Mouse (Mus musculus) ovary, postnatal 36 days (tissue): ENCODE measurements around the gene Nhsl1.

ENCODE experiments used
- DNase-seq: peaks from one replicate; pipeline ENCODE4 v3.0.0; 2022; ENCODE audit warnings: low spot score, mixed read lengths

Gene Nhsl1

DNA sequence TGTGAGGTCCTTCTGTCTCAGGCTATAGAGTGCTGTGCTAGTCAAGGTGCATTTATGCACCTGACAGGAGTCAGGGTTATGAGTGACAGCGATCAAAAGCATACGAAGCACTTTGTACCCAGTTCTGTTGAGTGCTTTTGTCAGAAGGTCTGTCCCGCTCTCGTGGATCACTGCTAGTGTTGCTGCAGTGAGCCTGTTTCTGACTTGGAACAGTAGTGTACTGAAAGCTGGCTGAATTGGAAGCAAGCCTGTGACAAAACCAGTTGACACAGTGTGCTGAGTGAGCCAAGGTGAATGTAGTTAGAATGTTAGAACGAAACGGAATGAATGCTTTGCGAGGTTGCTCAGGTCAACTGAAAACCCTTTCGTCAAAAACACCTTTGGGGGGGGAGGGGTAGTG lies 82.2 kb downstream of the Nhsl1 start:
- DNase-seq = no peak

DNA sequence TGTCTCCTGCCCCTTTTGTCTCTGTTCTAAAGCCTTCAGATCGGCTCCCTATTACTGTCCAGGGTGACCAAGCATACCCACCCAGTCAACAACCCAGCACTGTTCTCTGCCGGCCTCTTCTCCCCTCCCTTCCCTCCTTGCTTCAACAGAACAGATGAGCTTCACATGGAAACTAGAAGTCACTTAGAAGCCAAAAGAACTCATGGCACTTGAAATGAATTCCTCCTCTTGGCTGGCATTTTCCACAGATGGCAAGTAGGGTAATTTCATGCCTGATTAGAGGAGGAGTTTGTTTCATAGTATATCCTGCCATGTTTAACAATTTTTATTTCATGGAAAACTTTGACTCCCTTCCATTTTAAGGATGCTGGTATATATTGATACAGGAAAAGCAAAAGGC lies 85.2 kb downstream of the Nhsl1 start:
- DNase-seq = no peak

DNA sequence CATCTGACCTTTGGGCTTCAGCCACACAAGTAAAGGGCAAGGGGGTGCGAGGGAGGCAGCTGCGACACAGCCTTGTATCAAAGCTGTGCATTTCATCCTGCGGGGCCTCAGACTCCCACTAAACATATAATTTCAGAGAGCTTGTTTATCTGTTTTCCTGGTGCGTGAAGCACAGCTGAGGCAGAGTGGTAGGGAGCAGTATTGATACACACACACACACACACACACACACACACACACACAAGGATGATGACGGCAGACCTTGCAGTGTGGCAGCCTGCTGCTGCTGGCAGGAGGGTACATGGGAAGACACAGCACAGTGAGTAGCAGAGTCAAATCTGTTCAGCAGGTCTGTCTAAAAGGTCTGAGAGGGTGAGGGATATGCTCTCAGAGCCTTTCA lies 85.9 kb downstream of the Nhsl1 start:
- no peak for DNase-seq

DNA sequence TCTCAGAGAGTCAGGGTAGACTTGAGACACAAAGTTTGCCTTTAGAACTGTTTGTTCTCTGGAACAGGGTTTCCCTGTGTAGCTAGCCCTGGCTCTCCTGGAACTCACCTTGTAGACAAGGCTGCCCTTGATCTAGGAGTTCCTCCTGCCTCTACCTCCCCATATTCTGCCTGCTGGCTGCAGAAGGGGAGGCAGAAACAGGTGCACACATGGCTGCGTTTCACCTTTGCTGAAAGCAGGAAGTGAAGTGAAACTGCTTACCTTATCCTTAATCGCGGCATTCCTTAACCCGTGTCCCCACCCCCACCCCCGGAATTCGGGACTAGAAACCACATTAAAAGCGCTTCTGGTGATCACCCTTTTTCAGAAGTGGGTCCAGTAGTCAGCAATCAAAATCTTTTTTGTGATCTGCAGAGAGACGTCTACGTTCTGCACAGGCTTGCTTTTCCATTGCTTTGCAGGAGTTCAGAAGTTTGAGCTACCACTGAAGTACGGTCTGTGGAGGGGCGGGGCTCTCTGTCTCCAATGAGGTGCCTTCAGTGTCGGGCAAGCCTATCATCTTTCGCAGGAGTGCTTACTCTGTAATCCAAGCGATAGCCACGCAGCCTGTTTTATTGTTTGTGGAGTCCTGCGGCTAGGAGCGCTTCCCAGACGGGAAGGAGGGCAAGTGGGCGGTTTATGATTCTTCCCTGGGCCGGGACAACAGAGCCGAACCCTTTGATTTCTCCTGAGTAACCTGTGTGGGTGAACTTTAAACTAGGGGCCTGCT lies 88.5 kb downstream of the Nhsl1 start:
- DNase-seq = peak; percentile 77

DNA sequence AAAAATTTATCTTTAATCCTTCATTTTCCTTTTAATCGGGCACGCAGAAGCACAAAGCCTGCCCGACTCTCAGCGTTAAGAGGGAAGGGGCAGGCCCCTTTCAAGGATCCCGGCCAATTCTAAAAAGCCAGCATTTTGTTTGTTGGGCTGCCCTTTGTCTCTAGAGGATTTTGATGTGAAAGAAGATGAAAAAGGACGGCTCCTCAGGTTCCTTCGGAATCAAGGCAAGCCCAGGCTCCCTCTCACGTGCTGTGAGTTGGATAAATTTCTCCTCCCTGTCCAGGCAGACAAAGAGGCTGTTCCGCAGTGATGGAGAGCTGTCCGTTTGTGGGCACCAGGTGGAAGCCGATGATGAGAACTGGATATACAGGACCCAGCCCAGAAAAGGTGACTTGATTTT lies 89.3 kb downstream of the Nhsl1 start:
- DNase-seq = no peak

DNA sequence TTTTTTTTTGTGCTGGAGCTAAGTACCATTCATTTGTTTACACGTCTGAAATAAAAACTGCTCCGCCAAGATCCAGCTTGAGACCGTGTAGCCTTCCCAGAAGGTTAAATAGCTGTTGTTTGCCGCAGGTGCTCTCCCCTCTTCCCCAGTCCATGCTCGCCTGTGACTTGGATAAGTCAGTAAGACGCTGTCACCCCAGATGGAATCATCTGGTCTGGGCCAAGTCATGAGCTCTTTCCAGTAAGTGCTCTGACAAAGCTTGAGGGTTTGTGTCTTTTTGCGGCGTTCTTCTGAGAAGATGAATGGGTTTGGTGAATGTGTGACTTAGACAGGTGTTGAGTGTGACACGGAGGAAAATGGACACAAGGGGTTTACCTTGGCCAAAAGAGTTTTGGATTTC lies 89.8 kb downstream of the Nhsl1 start:
- no peak for DNase-seq

DNA sequence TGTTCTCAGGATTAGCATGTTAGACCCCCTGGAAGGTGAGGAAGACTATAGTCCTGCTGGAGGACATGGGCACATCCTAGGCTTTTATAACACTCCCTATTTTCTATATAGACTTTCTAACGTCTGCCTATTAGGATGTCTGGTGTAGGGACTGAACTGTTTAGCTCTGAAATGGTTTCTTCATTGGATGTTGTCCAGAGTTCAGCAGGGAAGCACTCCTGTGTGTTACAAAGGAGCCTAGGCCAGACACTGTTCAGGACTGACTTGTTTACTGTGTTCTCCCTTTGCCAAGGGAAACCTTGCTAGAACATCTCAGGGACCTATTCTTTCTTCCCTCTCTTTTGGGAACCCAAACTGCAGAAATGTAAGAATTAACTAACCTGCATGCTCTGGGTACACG lies 90.3 kb downstream of the Nhsl1 start:
- DNase-seq = no peak

DNA sequence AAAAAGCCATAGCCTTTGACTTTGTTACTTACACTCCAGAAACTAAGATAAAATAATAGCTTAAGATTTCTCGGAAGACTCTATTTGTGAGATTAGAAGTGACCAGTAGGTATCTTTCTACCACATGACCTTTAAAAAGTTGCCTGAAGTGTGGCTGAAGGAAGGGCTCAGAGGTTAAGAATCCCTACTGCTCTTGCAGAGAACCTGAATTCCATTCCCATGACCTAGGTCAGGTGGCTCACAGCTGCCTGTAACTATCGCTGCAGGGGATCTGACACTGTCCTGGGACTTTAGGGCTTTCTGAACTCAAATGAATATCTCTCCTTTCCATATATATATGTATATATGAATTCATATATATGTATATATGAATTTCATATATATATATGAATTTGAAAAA lies 92.5 kb downstream of the Nhsl1 start:
- no peak for DNase-seq

DNA sequence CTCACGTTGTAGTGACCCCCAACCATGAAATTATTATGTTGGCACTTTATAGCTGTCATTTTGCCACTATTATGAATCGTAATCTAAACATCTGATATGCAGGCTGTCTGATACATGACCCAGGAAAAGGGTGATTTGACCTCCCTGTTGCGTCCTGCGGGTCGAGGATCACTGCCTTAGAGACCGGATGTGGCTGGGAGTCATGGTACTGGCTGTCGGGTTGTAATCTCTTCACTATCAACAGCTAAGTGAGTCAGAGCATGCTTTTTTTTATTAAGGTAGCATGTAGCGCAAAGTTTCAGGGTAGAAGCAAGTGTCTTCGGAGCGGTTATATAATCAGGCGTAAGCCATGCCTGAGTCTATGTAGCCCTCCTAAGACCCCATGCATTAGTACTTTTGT lies 97.2 kb downstream of the Nhsl1 start:
- no peak for DNase-seq

DNA sequence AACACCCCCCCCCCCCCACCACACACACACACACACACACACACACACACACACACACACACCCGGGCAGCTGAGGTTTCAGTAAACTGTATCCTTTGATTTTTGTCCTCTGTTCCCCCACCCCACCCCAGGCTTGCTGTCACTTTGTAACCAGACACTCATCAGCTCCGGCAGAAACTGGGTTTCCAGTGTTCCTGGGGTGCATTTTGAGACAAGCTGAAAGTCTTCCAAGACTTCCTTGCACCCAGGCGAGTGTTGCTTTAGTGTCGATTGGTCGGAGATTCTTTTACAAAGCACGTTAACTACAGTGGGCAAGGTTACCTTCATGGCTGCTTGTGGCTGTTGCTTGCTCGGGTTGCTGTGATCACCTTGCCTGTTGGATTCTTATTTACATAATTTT lies 99.4 kb downstream of the Nhsl1 start:
- no peak for DNase-seq

DNA sequence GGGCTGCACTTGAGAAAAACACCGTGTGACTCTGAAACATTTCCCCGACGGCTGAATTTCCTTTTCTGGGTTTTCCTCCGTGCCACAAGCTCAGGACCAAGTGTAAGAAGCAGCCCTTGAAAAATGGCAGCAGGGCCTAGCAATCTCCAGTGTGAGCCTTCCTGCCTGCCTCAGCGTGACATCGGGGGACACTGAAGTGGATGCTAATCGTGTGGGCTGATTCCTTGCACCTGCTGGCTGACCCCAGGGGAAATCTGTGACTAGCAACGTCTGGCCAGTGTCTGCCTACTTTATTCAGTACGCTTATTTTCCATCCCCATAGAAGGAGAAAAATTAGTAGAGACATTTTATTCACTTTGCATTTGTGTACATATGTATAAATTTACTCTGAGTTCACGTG lies 100.7 kb downstream of the Nhsl1 start:
- no peak for DNase-seq

DNA sequence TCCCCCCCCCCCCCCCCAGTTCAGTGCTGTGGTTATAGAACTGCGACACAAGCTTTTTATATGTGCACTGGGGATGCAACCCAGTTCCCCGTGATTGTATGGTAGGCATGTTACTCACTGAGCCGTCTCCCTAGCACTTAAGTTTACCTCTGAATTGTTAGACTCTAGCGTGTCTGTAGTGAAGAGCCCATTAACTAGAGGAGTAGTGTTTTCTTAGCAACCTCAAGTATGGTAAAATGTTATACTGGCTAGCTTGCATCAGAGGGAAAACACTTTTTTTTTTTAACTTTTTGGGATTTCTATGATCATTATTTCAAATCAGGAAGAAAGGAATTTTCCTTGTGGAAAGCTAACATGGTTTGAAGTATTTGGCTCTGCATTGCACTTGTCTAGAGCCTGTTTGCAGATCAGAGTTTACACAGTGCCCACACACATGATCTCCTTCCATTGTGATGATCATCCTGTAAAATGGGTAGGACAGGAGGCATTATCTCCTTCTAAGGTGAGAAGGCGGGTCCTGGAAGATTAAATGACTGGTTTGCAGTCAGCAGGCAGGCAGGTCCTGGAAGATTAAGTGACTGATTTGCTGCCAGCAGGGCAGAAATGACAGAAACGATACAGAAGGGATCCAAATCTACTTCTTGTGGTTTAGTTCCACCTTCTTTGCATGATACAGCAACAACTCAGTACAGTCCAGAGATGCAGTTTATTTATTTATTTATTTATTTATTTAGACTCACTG lies 101.6 kb downstream of the Nhsl1 start:
- DNase-seq = no peak

DNA sequence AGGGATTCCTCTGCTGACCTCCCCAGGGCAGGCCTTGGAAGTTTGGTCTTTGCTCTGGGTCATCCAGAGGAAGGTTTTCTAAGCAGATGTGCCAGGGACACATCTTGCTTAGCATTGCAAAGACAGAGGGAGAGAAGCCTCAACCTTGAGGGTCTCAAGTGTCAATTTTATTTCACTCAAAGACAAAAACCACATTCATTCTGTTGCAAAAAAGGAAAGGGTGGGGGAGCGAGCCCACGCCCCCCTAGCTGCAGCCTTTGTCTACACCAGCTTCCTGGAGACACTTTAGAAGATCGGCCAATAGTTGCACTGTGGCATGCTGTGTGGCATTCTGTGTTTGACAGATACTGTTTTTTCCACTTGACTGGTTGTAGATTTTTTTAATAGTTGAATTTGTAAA lies 104.2 kb downstream of the Nhsl1 start:
- no peak for DNase-seq

DNA sequence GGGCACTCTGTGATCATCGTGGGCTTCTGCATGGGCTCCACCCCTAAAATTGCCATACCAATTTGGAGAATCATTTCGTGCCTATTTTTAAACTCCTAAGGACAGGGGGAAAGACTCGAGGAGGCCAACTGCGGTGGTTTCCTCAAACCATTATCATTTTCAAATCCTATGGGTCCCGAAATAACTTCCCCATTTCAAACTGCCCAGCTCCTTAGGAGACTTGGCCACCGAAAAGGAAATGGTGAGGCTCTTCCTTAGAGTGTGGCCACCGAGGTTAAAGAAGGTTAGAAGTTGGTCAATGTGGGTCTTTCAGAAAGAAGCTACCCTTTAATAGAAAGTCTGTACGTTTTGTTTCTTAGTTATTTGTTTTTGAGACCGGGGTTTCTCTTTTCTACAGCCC lies 104.8 kb downstream of the Nhsl1 start:
- DNase-seq = no peak

DNA sequence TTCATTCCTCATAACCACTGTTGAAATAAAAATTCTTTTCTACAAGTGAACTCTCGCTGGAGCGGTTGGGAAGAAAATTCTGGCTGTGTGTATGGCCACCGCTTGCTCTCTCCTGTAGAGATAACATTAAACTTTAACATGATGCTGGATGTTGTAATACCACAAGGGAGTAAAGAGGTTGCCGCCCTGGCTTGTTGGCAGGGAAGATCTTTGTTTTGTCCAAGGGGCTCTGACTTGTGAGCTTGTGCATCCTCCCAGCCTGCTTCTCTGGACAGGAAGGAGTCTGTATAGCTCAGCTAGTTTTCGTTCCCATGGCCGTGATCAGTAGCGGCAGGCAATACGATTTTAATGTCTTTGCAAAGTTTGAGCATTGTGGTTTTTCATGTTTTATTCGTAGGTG lies 109.1 kb downstream of the Nhsl1 start:
- no peak for DNase-seq

DNA sequence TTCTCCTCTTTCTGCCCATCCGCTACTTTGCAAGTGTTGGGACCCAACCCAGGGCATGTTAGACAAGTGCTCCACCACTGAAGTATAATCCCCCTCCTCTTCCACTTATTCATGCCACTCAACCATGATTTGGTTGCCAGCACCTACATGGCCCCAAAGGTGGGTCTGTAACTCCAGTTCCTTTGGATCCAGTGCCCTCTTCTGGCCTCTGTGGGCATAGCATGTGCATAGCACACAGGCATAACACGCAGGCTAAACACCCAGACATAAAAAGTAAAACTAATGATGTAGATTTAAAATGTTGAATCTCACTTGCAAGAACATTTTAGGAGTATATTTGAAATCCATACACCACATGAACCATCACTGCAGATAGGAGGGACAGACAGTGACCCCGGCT lies 110.7 kb downstream of the Nhsl1 start:
- DNase-seq = no peak

DNA sequence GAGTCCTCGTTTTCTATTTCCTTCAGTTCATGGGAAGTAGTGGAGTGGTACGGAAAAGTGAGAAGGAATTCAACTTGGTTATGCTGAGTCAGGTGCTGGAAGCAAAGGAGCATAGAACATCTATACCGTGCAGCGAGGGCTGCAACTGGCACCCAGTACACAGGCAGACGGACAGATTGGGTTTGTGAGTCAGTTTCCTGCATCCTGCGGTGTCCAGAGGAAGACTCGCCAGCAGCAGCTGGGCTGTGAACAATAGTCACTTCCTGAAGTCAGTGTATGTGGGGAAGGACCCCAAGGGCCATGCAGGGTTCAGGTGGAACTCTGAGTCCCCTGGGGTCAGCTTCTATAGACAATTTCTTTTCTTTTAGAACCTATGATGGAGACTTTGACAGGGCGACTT lies 111.4 kb downstream of the Nhsl1 start:
- DNase-seq = no peak

DNA sequence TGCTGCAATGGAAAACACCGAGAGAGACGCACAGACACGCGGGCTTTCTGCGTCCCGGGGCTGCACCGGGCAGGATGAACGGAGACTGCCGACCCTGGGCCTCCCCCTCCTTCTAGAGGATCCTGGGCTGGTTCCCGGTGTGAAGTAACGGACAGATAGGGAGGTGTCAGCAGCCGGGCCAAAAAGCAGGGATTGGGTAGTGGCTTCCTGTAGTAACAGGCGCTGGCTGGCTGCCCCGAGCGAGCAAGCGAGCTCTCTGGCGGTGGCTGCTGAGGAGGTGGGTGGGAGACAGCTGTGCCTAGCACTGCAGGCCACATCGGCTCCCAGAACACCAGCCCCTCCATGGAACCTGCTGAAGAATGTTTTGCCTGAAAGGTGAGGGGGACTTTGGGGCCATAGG lies 112.2 kb downstream of the Nhsl1 start:
- DNase-seq = peak; percentile 72

DNA sequence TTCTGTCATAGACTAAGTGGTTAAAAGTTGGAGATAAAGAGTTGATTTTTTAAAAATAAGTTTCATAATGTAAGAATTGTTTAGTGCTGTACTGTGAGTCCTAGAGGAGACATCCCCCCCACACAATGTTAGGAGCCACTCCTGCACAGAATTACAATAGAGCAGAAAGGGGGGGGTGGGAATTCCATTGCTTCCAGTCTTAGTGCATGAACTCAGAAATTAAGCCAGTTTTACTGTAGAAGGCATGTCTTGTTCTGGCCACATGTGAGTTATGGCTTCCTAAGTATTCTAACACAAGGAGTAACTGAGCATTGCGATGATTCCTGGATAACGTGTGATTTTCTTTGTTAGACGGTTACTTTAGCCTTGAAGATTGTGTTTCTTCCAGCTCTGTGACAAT lies 112.8 kb downstream of the Nhsl1 start:
- no peak for DNase-seq

DNA sequence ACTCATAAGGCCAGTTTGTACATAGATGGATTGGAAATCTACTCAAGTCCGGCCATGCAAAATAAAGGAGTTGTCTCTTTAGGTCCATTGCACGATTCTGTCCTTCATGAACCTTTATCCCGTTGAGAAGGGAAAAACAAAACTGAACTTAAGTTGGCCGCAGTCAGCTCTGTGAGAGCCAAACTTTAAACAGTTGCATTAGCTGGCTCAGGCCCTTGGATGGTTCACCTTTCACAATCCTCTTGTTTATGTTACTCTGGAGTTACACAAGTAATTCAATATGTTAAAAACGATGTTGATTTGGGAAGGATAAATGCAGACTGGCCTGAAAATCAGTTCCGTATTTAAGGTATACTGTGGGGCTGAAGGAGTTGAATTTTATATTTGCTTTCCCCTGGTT lies 116.7 kb downstream of the Nhsl1 start:
- no peak for DNase-seq

DNA sequence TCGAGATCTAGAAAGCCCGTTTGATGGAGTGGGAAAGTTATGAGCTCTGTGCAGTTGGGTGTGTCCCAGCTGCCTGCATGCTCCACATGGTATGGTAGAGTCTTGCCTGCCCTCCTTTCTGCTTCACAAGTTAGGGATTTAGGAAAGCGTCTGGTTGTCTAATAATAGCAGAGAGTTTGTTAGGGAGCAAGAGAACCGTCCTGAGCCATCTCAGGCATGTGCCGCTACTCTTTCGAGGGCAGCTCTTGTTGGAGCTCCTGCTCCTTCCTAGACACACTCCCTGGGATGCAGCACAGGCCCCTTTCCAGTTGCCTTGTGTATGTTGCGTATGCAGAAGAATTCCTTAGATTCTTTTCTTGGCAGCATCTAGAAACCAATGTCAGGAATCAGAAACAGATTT lies 117.2 kb downstream of the Nhsl1 start:
- no peak for DNase-seq

DNA sequence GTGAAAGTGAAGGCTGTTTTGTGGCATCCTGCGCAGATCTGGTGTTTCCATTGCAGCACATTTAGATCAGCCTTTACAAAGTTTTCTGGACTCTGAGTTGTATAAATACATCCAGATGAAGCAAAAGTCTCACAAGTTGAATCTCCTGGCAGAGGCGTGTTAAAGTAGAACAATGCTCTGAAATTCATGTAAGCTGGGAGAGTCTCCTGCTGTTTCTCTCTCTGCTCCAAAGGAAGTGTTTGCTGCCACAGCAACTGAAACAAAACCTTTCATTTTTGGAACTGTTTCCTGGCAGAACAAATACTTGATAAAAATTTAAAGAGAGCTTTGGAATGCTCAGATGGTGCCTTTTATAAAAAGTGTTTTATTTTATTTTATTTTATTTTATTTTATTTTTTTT lies 118.8 kb downstream of the Nhsl1 start:
- no peak for DNase-seq

DNA sequence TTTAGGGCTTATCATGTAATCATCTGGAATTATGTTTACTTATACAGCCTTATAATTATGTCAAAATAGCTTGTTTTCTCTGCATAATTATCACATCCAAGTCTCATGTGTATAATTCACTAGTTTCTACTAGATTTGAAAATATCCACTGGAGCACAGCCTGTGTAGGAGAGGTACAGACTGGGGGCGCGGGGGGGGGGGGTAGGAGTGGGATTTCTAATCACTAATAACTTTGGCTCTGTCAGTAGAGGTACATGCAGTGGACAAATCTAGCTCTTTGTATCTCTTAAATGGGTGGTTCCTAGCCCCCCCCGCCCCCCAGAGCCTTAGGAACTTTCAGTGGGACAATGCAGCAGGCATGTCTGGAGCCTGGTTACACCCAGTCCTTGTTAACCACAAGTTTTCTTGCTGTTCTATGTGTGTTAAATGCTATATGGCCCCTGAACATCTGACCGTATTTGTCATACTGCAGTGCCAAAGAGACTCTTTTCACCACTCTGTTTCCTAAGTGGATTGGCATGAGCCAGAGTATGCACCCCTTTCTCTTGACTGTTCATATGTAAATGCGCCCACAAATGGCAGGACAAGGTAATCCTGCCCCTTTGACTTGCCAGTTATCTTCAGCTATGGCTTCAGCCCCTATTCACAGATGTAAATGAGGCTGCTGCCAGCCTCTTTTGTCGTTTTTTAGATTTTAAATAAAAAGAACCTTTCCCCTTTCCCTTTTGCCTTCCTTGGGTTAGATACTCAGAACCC lies 127.0 kb downstream of the Nhsl1 start:
- DNase-seq = no peak
